Mouse (Mus musculus) layer of hippocampus, postnatal 14 days (tissue): ENCODE data around the gene Macrod1. TPM values are rescaled to one million over a fixed set of nuclear protein-coding genes. Genes with fewer than 3 reads are reported as not detected.
"Not testable (repeated sequence)": the region's sequence is repeated elsewhere in the genome, so short reads cannot be mapped to it uniquely, and the experiment has no call there.

Experiments
- DNase-seq, 2 experiments: peaks; one replicate each; pipeline ENCODE4 v3.0.0; 2021 to 2022; ENCODE audit warnings: low spot score in 2 of 2, mixed read lengths in 1 of 2
- total RNA-seq, 2 experiments: library from RNA; stranded (reverse); gene quantifications; 2 replicates each; pipeline ENCODE4 v1.2.3; 2021

Gene Macrod1
- total RNA-seq, 2 experiments from 2014 or later: 10.3 to 11.6 TPM

- DNase-seq: no peak
These were observed 1.8 kb upstream of the Macrod1 start for GRCm38 (mm10) chr19:7054772-7055171.

DNA sequence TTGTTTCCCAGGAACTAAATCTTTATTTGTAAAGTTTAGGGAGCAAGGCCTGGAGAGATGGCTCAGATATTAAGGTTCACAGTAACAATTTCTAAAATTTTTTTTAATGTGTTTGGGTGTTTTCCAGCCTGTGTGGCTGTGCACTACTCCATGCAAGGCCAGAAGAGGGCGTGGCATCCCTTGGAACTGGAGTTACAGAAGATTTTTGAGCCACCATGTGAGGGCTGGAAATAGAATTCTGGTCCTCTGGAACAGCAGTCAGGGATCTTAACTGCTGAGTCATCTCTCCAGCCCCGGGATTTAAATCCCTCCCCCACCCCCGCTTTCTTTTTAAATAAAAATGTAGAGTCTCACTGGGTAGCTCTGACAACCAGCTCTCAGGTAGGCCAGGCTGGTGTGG, 1.4 kb upstream of the Macrod1 start:
- no peak for DNase-seq

GRCm38 (mm10) chr19:7057126-7057721, 614 bp downstream of the Macrod1 start:
- no peak for DNase-seq

GRCm38 (mm10) chr19:7057722-7058207, 1.2 kb downstream of the Macrod1 start:
- DNase-seq: peak; percentile 56 to 74

DNA sequence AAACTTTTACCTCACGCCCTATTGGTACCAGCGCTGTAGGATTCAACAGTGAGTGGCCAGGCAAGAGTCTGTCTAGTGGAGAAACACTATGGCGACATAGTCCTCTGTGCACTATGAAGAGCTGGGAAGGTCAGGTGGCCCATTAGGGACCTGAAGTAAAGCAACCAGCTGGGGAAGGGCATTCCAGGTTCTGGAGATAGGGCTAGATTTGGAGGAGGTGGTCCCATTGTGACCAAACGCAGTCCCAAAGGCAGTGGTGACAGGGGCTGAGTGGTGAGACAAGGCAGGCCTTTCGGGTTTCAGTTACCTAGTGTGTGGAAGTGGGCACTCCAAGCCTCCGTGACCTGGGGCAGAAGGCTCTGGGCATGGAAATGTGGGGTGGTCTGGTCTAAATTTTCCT, 1.9 kb downstream of the Macrod1 start:
- DNase-seq: no peak

- no peak for DNase-seq
These were observed 5.5 kb downstream of the Macrod1 start for GRCm38 (mm10) chr19:7062110-7062509.

GRCm38 (mm10) chr19:7062916-7063315, 6.3 kb downstream of the Macrod1 start:
- DNase-seq: no peak

DNA sequence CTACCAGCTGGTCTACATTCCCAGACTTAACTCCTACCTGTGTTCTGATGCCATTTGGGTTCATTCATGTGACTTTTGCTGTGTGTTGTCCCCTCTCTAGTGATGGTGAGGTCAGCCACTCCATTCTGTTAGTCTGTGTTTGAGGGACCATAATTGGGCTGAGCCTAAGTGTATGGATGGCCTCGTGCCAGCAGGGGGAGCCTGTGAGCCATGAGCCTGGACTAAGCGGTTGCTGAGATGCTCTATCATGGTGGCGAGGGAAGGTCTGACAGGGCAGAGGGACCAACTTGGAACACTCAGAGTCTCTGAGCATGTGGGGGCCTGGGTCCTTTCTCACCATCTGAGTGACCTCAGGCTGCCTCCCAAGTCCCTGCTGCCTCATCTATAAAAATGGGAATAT, 8.0 kb downstream of the Macrod1 start:
- peak; percentile 79 to 89 for DNase-seq

DNA sequence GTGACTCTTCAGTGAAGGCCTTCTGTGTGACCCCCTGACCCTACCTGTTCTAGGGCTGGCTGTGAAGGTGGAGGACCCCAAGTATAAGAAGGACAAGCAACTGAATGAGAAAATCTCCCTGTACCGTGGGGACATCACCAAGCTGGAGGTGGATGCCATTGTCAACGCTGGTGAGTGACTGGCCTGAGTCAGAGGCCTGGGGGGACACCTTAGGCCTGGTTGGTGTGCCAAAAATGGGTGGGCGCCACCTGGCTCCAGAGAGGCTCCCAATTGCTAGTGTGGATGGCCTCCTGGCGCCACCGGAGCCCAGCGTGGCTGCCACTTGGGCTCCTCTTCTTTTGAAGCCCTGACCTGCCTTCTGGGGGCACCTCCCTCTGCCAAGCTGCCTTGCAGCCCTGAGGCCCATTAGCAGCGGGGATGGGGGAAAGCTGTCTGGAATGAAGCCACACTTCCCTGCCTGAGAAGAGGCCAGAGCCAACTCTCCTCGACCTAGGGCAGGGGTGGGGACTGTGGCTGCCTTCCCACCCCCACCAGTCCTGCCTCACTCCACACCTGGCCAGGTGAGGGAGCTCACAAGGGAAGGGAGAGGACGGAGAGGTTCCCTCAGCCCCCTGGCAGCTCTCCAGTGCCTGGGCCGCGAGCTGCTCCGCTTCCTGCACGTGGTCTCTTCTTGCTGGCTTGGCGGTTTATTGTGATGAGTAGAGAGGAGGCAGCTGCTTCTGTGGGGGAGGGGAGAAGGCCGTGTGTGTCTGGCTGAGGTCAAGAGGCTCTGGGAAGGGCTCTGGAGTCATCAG, 9.6 kb downstream of the Macrod1 start:
- DNase-seq: no peak

- no peak for DNase-seq
These were observed 10.3 kb downstream of the Macrod1 start for GRCm38 (mm10) chr19:7066828-7067342.

DNA sequence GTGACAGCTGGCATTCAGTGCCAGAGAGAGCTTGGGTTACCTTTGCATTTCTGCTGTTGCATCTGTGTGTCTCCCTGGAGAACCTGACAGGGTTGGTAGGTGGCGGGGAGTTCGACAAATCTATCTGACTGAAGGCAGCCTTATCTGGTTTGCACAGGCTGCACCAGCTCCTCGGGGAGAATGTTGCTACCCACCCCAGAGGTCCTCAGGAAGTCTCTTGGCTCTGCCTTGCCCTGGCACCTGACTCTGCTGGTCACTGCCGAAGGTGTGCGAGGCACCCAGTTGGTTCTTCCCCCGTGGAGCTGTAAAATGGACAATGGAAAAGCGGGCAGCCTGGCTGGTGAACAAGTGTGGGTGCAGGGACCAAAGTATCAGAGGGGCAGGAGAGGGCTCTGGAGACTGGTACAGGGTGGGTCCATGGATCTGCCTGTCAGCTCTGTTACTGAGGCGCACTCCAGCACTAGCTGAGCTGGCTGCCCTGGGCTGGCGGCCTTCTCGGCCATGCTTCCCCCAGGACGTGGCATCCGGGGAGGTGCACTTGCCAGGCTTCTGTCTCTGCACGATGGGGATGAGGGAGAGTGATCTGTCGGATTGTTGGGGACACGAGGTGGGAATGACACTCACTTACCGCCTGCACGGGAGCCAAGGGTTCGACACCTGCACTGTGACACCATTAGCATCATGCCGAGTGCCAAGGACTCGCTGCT, 10.9 kb downstream of the Macrod1 start:
- no peak for DNase-seq

- peak; percentile 83 to 86 for DNase-seq
These were observed 11.5 kb downstream of the Macrod1 start for GRCm38 (mm10) chr19:7068136-7068535.

DNA sequence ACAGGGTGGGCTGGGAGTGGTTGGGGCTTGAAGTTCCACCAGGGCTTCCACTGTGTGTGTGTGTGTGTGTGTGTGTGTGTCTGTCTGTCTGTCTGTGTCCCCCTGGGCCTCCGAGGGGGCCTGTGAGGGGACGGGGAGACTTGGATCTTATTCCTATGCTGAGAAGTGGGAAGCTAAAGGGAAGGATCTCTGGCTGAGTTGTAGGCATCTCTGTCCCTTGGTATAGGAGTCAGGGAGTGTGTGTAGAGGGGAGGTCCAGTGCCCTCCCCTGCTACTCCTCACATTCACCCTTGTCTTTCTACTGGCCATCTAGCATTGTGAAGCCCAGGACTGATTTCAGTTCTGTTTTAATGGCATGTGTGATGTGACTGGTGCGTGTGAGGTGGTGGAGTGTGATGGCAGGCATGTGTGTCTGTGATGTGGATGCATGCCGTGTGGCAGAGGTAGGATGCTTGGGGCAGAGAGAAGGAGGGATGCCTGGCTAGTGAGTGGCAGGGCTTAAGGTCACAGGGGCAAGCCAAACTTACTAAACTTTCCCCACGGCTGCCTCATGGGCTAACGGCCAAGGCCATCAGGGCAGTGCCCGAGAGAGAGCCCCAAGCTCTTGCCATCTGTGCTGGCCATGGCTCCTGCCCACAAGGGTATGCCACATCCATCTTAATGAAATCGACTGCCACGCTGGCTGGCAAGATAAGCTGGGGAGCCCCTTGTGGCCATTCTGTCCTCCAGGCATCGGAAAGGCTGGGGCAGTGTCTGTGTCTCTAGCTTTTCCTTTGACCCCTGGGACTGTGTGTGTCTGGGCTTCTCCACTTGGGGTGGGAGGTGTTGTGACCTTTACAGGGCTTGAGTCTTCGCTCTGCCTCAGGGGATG, 12.3 kb downstream of the Macrod1 start:
- DNase-seq: no peak

GRCm38 (mm10) chr19:7069781-7070763, 13.5 kb downstream of the Macrod1 start:
- DNase-seq: no peak

DNA sequence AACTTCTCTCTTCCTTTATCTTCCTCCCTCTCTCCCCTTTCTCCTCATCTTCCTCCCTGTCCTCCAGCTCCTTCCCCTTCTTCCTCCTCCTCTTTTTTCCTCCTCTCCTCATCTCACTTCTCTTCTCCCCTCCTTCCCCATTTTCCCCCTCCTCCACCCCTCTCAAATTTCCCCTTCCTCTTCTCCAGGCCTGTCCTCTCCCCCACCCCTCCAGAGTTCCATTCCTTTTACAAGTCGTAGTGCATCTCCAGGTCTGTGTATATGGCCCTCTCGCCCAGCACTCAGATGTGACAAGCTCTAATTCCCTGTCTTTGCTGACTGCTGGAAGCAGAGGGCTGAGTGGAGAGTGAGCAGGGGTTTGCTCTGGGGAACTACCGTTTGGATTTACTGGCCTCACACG, 14.2 kb downstream of the Macrod1 start:
- no peak for DNase-seq

DNA sequence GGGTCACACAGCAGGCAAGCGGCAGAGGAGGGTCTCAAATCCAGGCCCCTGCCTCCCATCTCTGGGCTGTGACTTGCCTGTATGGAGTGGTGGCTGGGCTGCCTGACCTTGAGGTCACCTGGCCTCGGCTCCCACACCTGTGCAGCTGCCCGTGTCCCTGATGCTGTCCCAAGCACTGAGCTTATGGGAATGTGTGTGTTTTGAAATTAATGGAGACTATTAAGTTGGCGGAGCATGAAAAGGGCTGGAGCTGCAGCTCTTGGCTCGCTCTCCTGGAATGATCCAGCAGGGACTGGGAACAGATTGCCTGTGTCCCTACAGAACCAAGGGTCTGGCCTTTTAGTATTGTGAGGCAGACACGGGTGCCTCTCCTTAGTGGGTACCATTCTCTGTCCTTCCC, 15.6 kb downstream of the Macrod1 start:
- DNase-seq: no peak

DNA sequence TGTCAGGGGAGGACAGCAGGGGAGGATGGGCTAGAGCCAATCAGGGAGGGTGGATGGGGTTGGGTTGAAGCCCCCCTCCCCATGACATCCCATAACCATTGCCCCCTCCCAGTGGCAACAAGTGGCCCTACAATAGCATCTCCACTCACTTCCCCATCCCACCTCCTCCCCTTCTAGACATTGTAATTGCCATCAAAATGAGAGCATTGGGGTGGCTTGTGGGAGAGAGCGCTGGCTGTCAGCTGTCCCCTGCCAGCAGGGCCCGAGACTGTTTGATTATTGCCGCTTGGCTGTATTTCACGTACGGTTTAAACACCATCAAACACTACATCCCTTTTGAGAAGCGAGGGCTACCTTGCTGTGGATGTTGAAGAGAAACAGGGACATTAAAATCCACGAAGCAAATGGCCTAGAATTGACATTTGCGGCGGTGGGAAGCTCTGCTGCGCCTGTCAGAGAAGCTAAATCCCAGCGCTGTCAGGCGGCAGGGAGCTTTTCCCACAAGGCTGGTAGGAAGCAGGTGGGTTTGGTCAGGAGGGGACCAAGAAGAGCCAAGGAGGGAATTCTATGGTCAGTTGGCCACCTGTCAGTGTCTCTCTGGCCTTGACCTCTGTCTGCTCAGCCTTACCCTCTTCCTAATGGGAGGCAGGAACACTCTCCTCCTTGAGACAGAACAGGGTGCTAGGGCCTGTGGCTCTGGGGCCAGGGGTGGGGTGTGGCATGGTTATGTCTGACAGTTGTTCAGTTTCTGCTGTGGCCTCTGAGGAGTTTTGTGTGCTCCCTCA, 17.6 kb downstream of the Macrod1 start:
- no peak for DNase-seq

- not testable (repeated sequence) for DNase-seq
These were observed 18.7 kb downstream of the Macrod1 start for GRCm38 (mm10) chr19:7075336-7075735.

- no peak for DNase-seq
These were observed 21.1 kb downstream of the Macrod1 start for GRCm38 (mm10) chr19:7077666-7078065.
